Mouse (Mus musculus) kidney, postnatal 36 days (tissue): Measurements from ENCODE around the gene Prr12.
"Not testable (repeated sequence)": the region's sequence is repeated elsewhere in the genome, so short reads cannot be mapped to it uniquely, and the experiment has no call there.

Experiments
- DNase-seq, 2 experiments: peaks; one replicate each; pipeline ENCODE4 v3.0.0; 2021 to 2022; ENCODE audit warnings: mixed read lengths in 2 of 2

The Prr12 gene

GRCm38 (mm10) chr7:45052862-45053116 is at the start of gene Prr12:
Gene Prr12 (minus strand): TSS chr7:45052881.
- DNase-seq = peak in 1 of 2 experiments; percentile 62

GRCm38 (mm10) chr7:45102441-45102840 is 49.8 kb upstream of the Prr12 start:
- DNase-seq = no peak

GRCm38 (mm10) chr7:45100046-45100445 is 47.4 kb upstream of the Prr12 start:
- DNase-seq = no peak

- peak in 1 of 2 experiments; percentile 49 for DNase-seq
Measured at GRCm38 (mm10) chr7:45098541-45099240, 46.0 kb upstream of the Prr12 start.

- DNase-seq = peak; percentile 42 to 57
Measured at GRCm38 (mm10) chr7:45097479-45097878, 44.8 kb upstream of the Prr12 start.

- DNase-seq = not testable (repeated sequence)
Measured at GRCm38 (mm10) chr7:45095965-45096364, 43.3 kb upstream of the Prr12 start.

- DNase-seq = no peak
Measured at GRCm38 (mm10) chr7:45095367-45095766, 42.7 kb upstream of the Prr12 start.

GRCm38 (mm10) chr7:45094121-45094520 is 41.4 kb upstream of the Prr12 start:
- DNase-seq = no peak

GRCm38 (mm10) chr7:45093516-45093905 is 40.8 kb upstream of the Prr12 start:
- peak in 1 of 2 experiments; percentile 31 for DNase-seq

GRCm38 (mm10) chr7:45092828-45093515 is 40.3 kb upstream of the Prr12 start:
- DNase-seq = no peak

GRCm38 (mm10) chr7:45092048-45092447 is 39.4 kb upstream of the Prr12 start, which contains the start of gene Rcn3:
Gene Rcn3 (minus strand): TSS chr7:45092221.
- peak; percentile 80 to 83 for DNase-seq

- DNase-seq = no peak
Measured at GRCm38 (mm10) chr7:45091001-45091990, 38.6 kb upstream of the Prr12 start.

GRCm38 (mm10) chr7:45090251-45090977 is 37.7 kb upstream of the Prr12 start:
- peak in 1 of 2 experiments; percentile 34 for DNase-seq

GRCm38 (mm10) chr7:45088597-45088996 is 35.9 kb upstream of the Prr12 start:
- DNase-seq = no peak

- no peak for DNase-seq
Measured at GRCm38 (mm10) chr7:45086084-45086483, 33.4 kb upstream of the Prr12 start.

- DNase-seq = no peak
Measured at GRCm38 (mm10) chr7:45083300-45083890, 30.7 kb upstream of the Prr12 start.

- DNase-seq = peak; percentile 51 to 68
Measured at GRCm38 (mm10) chr7:45082401-45083299, 30.0 kb upstream of the Prr12 start.

GRCm38 (mm10) chr7:45081016-45081415 is 28.3 kb upstream of the Prr12 start:
- DNase-seq = no peak

- peak; percentile 91 to 96 for DNase-seq
Measured at GRCm38 (mm10) chr7:45079856-45080255, 27.2 kb upstream of the Prr12 start.

- DNase-seq = peak; percentile 81 to 90
Measured at GRCm38 (mm10) chr7:45078513-45078912, 25.8 kb upstream of the Prr12 start.

GRCm38 (mm10) chr7:45077829-45078228 is 25.1 kb upstream of the Prr12 start:
- no peak for DNase-seq
